Mouse (Mus musculus) C2C12 (cell line): Measurements from ENCODE around the gene Ppp1cc. TPM values are rescaled to one million over a fixed set of nuclear protein-coding genes. Genes with fewer than 3 reads are reported as not detected.

Experiments
- H3K27me3 ChIP-seq: one replicate; pipeline ENCODE4 v1.6.1; 2011; ENCODE audit not compliant: control insufficient read depth, insufficient read depth, insufficient read length
- H3K36me3 ChIP-seq: one replicate; pipeline ENCODE4 v1.6.1; 2011; ENCODE audit not compliant: control insufficient read depth, insufficient read depth
- H3K4me3 ChIP-seq: one replicate; pipeline ENCODE4 v1.5.1; 2011; ENCODE audit warnings: mild to moderate bottlenecking, control low read depth; ENCODE audit not compliant: poor library complexity, insufficient read depth, severe bottlenecking
- H3K79me2 ChIP-seq: one replicate; pipeline ENCODE4 v1.6.1; 2011; ENCODE audit not compliant: control insufficient read depth, insufficient read depth
- H3K79me3 ChIP-seq: one replicate; pipeline ENCODE4 v1.6.1; 2011; ENCODE audit warnings: low read depth, control low read depth
- H3ac ChIP-seq: one replicate; pipeline ENCODE3; 2011; ENCODE audit warnings: low read depth; ENCODE audit not compliant: control insufficient read depth, insufficient read length
- CEBPB ChIP-seq: IDR thresholded peaks from one replicate; pipeline ENCODE4 v1.6.1; 2011; ENCODE audit warnings: low read depth, mild to moderate bottlenecking, control low read depth, moderate library complexity
- CTCF ChIP-seq: IDR thresholded peaks from one replicate; pipeline ENCODE4 v1.5.1; 2011; ENCODE audit not compliant: control insufficient read depth, insufficient read depth, insufficient read length
- FOSL1 ChIP-seq: IDR thresholded peaks from one replicate; pipeline ENCODE4 v1.8.0; 2011; ENCODE audit warnings: mild to moderate bottlenecking, low read length; ENCODE audit not compliant: poor library complexity, insufficient read depth, severe bottlenecking
- MAX ChIP-seq: IDR thresholded peaks from one replicate; pipeline ENCODE4 v1.6.1; 2011; ENCODE audit warnings: mild to moderate bottlenecking, control low read depth
- MYOD1 ChIP-seq: IDR thresholded peaks from one replicate; pipeline ENCODE4 v1.6.1; 2011; ENCODE audit warnings: low read depth; ENCODE audit not compliant: control insufficient read depth, insufficient read length
- MYOG ChIP-seq: IDR thresholded peaks from one replicate; pipeline ENCODE4 v1.6.1; 2011; ENCODE audit not compliant: control insufficient read depth, insufficient read length; ENCODE audit errors: extremely low read depth
- USF1 ChIP-seq: IDR thresholded peaks from one replicate; pipeline ENCODE4 v1.6.1; 2011; ENCODE audit warnings: low read depth, mild to moderate bottlenecking, control low read depth, moderate library complexity
- polyA plus RNA-seq: library from polyadenylated mRNA; unstranded; fragments of >200 nt; fragmentation: generic; extraction: Trizol; gene quantifications from one replicate; pipeline ENCODE4 v1.2.1, GENCODE M21; 2012; ENCODE audit warnings: missing spikeins

Ppp1cc gene
- polyA plus RNA-seq, 1 experiment: 183 TPM

DNA sequence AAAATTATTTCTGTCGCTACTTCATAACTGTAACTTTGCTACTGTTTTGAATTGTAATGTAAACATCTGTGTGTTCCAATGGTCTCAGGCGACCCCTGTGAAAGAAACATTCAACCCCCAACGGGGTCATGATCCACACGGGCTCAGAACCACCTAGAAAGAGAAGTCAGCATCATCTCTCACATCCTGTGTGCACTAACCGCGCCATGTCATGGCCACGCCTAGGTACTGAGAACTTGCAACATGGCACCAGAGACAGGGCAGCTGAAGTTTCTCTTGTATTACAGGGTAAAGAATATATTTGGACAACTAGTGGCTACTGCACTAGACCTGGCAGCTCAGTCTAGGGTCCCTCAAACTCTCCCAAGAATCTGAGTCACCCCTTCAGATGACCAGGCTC lies 44.6 kb upstream of the Ppp1cc start:
- Histone ChIP-seq H3K36me3 (no peaks in the 10 kb centered on the region), H3K79me2 (no peaks in the 10 kb centered on the region), H3K27me3 (peaks cover 39% of the 10 kb centered on the region), H3K79me3 (no peaks in the 10 kb centered on the region), H3K4me3 (no peak overlapping the region), H3ac (no peak overlapping the region)
- no peak for TF ChIP-seq CEBPB
- TF ChIP-seq MYOD1: no peak
- no peak for TF ChIP-seq FOSL1
- no peak for TF ChIP-seq MYOG
- no peak for TF ChIP-seq USF1
- TF ChIP-seq MAX: no peak
- TF ChIP-seq CTCF: no peak

DNA sequence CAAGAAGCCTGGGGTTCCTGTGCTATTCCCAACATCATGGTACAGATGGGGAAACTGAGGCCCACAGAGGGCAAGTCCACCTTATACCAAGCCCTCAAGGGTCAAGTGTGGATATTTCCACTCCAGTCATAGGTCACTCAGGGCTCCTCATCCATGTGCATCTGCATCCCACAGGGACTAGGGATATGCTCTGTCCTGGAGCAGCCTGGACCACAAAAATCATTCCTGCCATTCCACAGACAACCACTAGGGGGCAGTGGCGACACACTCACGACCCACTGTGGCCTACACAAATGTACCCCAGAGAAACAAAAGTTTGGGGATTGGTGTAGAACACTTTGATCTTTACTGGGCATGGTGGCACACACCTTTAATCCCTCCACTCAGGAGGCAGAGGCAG lies 43.9 kb upstream of the Ppp1cc start:
- TF ChIP-seq MYOD1 (no peak), CTCF (peak; percentile 77)
- H3ac ChIP-seq: no peak overlapping the region
- H3K79me2 ChIP-seq: no peaks in the 10 kb centered on the region
- H3K79me3 ChIP-seq: no peaks in the 10 kb centered on the region
- H3K4me3 ChIP-seq: no peak overlapping the region
- peaks cover 33% of the 10 kb centered on the region for H3K27me3 ChIP-seq
- H3K36me3 ChIP-seq: no peaks in the 10 kb centered on the region

DNA sequence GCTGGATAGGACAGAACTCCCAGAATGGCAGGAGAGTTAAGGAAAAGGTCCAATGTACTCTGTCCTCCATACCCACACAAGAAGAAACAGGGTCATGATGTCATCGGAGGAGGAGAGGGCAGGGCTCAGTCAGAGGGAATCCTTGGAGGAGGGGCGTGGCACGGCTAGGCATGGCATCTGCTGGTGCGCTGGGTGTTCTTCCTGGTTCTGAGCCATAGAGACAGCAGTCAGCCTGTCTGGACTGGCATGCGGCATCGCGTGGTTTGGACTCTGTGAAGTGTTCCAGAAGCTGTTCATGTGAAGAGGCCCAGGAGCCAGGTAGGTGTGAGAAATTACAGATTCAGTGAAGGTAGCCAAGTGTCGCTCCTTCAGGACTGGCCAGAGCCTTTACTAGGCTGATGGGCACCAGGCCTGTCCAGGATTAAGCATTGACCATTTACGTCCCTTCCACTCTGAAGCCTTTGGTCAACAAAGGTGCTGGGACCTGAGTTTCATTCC lies 42.8 kb upstream of the Ppp1cc start:
- Histone ChIP-seq H3K79me3 (no peaks in the 10 kb centered on the region), H3ac (no peak overlapping the region), H3K79me2 (no peaks in the 10 kb centered on the region), H3K4me3 (no peak overlapping the region), H3K36me3 (no peaks in the 10 kb centered on the region), H3K27me3 (peaks cover 21% of the 10 kb centered on the region)
- TF ChIP-seq MAX (no peak), MYOG (no peak), MYOD1 (no peak), USF1 (no peak), FOSL1 (no peak), CTCF (no peak), CEBPB (no peak)

DNA sequence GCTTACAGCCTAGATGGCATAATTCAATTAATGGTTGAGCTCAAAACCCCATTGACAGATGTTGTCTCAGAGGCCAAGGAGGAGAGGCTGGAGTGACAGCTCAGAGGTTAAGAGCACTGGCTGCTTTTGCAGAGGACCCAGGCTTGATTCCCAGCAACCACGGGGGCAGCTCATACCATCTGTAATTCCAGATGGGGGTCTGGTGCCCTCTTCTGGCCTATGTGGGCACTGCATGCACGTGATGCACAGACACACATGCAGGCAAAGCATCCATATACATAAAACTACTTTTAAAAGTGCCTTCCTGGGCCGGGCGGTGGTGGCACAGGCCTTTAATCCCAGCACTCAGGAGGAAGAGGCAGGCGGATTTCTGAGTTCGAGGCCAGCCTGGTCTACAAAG lies 41.8 kb upstream of the Ppp1cc start:
- no peak overlapping the region for H3K4me3 ChIP-seq

DNA sequence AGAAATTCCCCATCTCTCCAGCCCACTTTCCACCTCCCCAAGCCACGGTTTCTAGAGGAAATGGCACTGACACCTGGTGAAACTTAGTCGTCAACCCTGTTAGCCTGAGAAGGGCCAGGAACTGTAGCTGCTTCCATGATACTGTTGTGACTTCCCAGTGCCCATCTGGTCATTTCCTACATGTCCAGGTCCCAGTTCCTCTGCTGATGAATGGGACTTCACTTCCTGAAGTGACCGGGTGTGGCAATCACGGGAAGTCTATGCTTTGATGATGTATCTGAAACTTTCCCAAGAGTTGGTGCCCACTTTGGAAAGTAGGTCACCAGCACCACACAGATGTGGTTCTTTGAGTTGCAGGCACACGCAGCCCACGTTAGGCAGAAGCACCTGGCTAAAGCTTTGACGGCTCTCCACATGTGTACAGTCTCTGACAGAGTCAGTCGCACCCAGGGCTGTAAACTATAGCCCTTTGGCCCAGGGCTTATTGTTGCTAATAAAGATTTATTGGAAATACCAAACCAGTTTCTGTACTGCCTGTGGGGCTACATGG lies 32.8 kb upstream of the Ppp1cc start:
- Histone ChIP-seq H3K27me3 (peaks cover 39% of the 10 kb centered on the region), H3K36me3 (no peaks in the 10 kb centered on the region), H3ac (no peak overlapping the region), H3K79me3 (no peaks in the 10 kb centered on the region), H3K79me2 (no peaks in the 10 kb centered on the region), H3K4me3 (no peak overlapping the region)
- TF ChIP-seq FOSL1 (no peak), CTCF (no peak), CEBPB (no peak), MYOG (no peak), USF1 (no peak), MYOD1 (no peak)

More for the DNA sequence above, 41.8 kb upstream of the Ppp1cc start:
- no peak overlapping the region for H3ac ChIP-seq
- no peaks in the 10 kb centered on the region for H3K79me2 ChIP-seq
- H3K27me3 ChIP-seq: peaks cover 20% of the 10 kb centered on the region
- H3K36me3 ChIP-seq: no peaks in the 10 kb centered on the region
- TF ChIP-seq FOSL1 (no peak), MYOG (no peak), MYOD1 (no peak), CEBPB (no peak), USF1 (no peak), MAX (no peak), CTCF (no peak)
- no peaks in the 10 kb centered on the region for H3K79me3 ChIP-seq

DNA sequence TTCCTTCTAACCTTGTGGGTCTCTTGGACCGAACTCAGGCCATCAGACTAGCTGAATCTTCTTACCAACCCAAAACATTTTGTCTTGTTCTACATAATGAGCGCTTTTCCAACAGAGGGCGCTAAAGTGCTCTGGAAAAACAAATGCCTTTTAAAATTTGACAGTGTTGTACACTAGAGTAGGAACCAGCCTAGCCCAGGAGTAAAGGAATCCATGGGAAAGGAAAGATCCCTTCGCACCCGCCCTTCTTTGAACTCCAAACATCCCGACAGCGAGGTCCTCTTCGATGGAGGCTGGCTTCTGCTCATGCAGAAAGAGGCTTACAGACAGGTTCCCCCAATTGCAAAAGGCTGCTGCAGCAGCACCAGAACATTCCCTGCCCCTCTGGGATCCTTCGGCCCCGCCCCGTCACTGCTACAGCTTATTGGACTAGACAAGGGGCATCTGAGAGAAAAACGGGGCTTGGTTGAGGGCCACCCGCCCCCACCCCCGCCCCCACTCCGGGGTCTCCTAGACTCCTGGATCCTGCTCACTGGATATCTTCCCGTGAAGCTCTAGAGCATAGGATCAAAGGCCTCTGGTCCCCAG lies 28.9 kb upstream of the Ppp1cc start:
- Histone ChIP-seq H3K79me2 (no peaks in the 10 kb centered on the region), H3K36me3 (no peaks in the 10 kb centered on the region), H3K79me3 (no peaks in the 10 kb centered on the region), H3K27me3 (peaks cover 21% of the 10 kb centered on the region), H3K4me3 (no peak overlapping the region), H3ac (no peak overlapping the region)
- TF ChIP-seq MYOD1: no peak
- TF ChIP-seq USF1: no peak
- no peak for TF ChIP-seq MYOG
- TF ChIP-seq FOSL1: no peak
- TF ChIP-seq MAX: no peak
- TF ChIP-seq CTCF: no peak
- no peak for TF ChIP-seq CEBPB
